Mouse (Mus musculus) ES-Bruce4 (cell line): ENCODE measurements around the gene Ttll5. TPM values are rescaled to one million over a fixed set of nuclear protein-coding genes. Genes with fewer than 3 reads are reported as not detected.

Experiments
- H3K27ac ChIP-seq: 2 replicates; pipeline ENCODE4 v1.5.1; 2012; ENCODE audit warnings: low read length, inconsistent platforms; ENCODE audit not compliant: insufficient read depth
- H3K27me3 ChIP-seq: 2 replicates; pipeline ENCODE4 v1.6.1; 2012; ENCODE audit warnings: mild to moderate bottlenecking, low read length, inconsistent platforms; ENCODE audit not compliant: control insufficient read depth, poor library complexity, insufficient read depth, severe bottlenecking
- H3K36me3 ChIP-seq: 2 replicates; pipeline ENCODE4 v1.6.1; 2012; ENCODE audit warnings: inconsistent platforms, mild to moderate bottlenecking, low read length, moderate library complexity; ENCODE audit not compliant: control insufficient read depth, poor library complexity, insufficient read depth, severe bottlenecking
- H3K4me1 ChIP-seq: one replicate; pipeline ENCODE4 v1.8.1; 2011; ENCODE audit warnings: low read length; ENCODE audit not compliant: control insufficient read depth, insufficient read depth
- H3K4me3 ChIP-seq: 2 replicates; pipeline ENCODE4 v1.5.1; 2011; ENCODE audit warnings: low read depth, mild to moderate bottlenecking, low read length
- H3K9ac ChIP-seq: 2 replicates; pipeline ENCODE4 v1.6.1; 2012; ENCODE audit warnings: low read depth, mild to moderate bottlenecking, inconsistent platforms; ENCODE audit not compliant: poor library complexity, severe bottlenecking
- H3K9me3 ChIP-seq: replicated peaks from 2 replicates; pipeline ENCODE4 v1.6.1; 2012; ENCODE audit warnings: mild to moderate bottlenecking, low read length, inconsistent platforms; ENCODE audit not compliant: control insufficient read depth, poor library complexity, insufficient read depth, severe bottlenecking
- CTCF ChIP-seq: IDR thresholded peaks from one replicate; pipeline ENCODE4 v1.8.1; 2011; ENCODE audit warnings: low read depth, low read length
- EP300 ChIP-seq: IDR thresholded peaks from 2 replicates; pipeline ENCODE4 v1.6.1; 2011; ENCODE audit warnings: low read depth, low read length; ENCODE audit not compliant: insufficient read depth
- POLR2A ChIP-seq: IDR thresholded peaks from one replicate; pipeline ENCODE4 v1.8.1; 2011; ENCODE audit warnings: low read length; ENCODE audit not compliant: insufficient read depth
- polyA plus RNA-seq: library from polyadenylated mRNA; stranded (reverse); fragments of >200 nt; gene quantifications from 2 replicates; pipeline ENCODE4 v1.2.4, GENCODE M21; 2011; ENCODE audit warnings: low read depth; ENCODE audit not compliant: missing spikeins, insufficient read depth, insufficient read length

Gene Ttll5
- polyA plus RNA-seq, 1 experiment = 19.4 TPM

DNA sequence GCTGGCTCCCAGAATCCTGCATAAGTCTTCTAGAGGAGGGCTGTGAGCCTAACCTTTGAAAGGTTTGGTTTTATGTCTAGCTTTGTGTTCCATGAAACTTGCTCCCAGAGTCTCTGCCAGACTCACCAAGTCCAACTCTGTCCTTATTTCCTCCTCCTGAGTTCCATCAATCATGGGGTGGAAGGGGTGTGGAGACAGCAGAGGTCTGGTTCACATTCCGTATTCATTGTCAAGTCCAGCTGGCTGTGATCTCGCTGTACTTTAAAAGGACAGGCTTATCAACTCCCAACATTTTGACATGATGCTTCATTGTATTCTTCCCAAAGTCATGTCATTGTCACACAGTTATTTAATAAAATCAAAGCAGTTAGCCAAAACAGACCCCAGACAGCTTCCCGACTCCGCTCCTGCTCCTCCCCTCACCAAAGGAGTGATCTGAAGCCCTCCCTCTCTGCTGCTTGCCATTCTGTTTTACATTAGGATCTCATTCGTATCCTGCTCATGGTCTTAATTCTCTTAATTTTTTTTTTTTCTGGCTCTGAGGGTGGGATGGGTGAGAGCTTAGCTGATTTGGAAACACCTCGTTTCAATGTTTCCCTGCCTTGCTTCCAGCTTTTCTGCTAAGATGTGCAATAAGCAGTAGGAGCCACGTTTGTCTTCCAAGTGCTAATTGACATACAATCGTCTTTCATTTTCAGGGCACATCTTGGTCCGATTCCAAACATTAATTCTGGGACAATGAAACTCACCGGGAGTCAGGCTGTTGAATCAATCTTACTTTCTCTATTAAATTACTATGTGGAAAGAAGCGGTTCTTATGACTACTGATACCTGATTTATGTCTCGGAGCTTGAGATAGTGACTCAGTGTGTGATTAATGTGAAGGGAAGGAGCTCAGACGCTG is 162.3 kb downstream of the Ttll5 start:
- no peak for TF ChIP-seq EP300
- no peak for TF ChIP-seq POLR2A
- TF ChIP-seq CTCF = no peak
- H3K27ac ChIP-seq = no peak overlapping the region
- H3K9me3 ChIP-seq = no peaks in the 10 kb centered on the region
- no peak overlapping the region for H3K4me3 ChIP-seq
- H3K27me3 ChIP-seq = no peaks in the 10 kb centered on the region
- H3K4me1 ChIP-seq = no peaks in the 10 kb centered on the region
- H3K36me3 ChIP-seq = no peaks in the 10 kb centered on the region
- no peak overlapping the region for H3K9ac ChIP-seq

- no peak for TF ChIP-seq EP300
- no peak for TF ChIP-seq CTCF
- TF ChIP-seq POLR2A = no peak
- Histone ChIP-seq H3K9me3 (no peaks in the 10 kb centered on the region), H3K4me1 (no peaks in the 10 kb centered on the region), H3K27me3 (no peaks in the 10 kb centered on the region), H3K27ac (no peak overlapping the region), H3K9ac (no peak overlapping the region), H3K4me3 (no peak overlapping the region), H3K36me3 (no peaks in the 10 kb centered on the region)
Measured at GRCm38 (mm10) chr12:85987444-85987889, 163.0 kb downstream of the Ttll5 start.

GRCm38 (mm10) chr12:85988121-85988520 is 163.7 kb downstream of the Ttll5 start:
- Histone ChIP-seq H3K27ac (no peak overlapping the region), H3K27me3 (no peaks in the 10 kb centered on the region), H3K9me3 (no peaks in the 10 kb centered on the region), H3K9ac (no peak overlapping the region), H3K4me1 (no peaks in the 10 kb centered on the region), H3K4me3 (no peak overlapping the region), H3K36me3 (no peaks in the 10 kb centered on the region)
- TF ChIP-seq POLR2A (no peak), CTCF (no peak), EP300 (no peak)

- no peak overlapping the region for H3K27ac ChIP-seq
- TF ChIP-seq EP300 = no peak
- TF ChIP-seq POLR2A = no peak
- no peak for TF ChIP-seq CTCF
- no peaks in the 10 kb centered on the region for H3K4me1 ChIP-seq
- no peaks in the 10 kb centered on the region for H3K36me3 ChIP-seq
- H3K9me3 ChIP-seq = no peaks in the 10 kb centered on the region
- H3K9ac ChIP-seq = no peak overlapping the region
- H3K27me3 ChIP-seq = no peaks in the 10 kb centered on the region
- no peak overlapping the region for H3K4me3 ChIP-seq
Measured at GRCm38 (mm10) chr12:85988818-85989377, 164.4 kb downstream of the Ttll5 start.

- Histone ChIP-seq H3K27ac (no peak overlapping the region), H3K4me1 (no peaks in the 10 kb centered on the region), H3K9ac (no peak overlapping the region), H3K36me3 (no peaks in the 10 kb centered on the region), H3K9me3 (no peaks in the 10 kb centered on the region), H3K4me3 (no peak overlapping the region), H3K27me3 (no peaks in the 10 kb centered on the region)
- TF ChIP-seq CTCF (no peak), EP300 (no peak), POLR2A (no peak)
Measured at GRCm38 (mm10) chr12:85992013-85992837, 167.8 kb downstream of the Ttll5 start.
